9 mouse cellular contexts compared by ENCODE assay signal in genomic region chr12:13083337-13084054, GRCm38 (mm10).
A peak's percentile ranks its signal among the peaks of the same experiment; 100 is the strongest.
DNase-seq lines count a peak whose midpoint lies in the region; ATAC-seq lines count a peak whose summit lies in the region.
"Had no signal": no experiment of that assay in that cellular context is flagged by ENCODE, and none has a peak within 500 bp of the region (broad histone marks: within the 10 kb centered on the region; RNA-seq: fewer than 3 reads in every experiment).

No protein-coding gene starts in this region.

- 28% methylated on average over 8 of the region's 8 CpGs for WGBS in heart, embryonic 13.5 days

- intact Hi-C loops in left cerebral cortex, postnatal 14 days (cut with DNase I) = no loop called here
- intact Hi-C loops in left cerebral cortex, postnatal 25 days (cut with DNase I) = loop anchor here (5.0 kb wide), 1 partner anchor 129 kb away; no protein-coding TSS in a partner anchor

- peak; percentile 76; the same call in 1 of the 2 replicates for ATAC-seq in heart, embryonic 13.5 days (ENCODE audit: extremely low read depth, insufficient number of reproducible peaks, low FRiP score, low TSS enrichment)

- H3K9ac ChIP-seq in heart, embryonic 13.5 days = no peak overlapping the region
- H3K9ac ChIP-seq: embryonic facial prominence, embryonic 12.5 days had no signal

- no peaks in the 10 kb centered on the region for H3K9me3 ChIP-seq in heart, embryonic 13.5 days
- H3K9me3 ChIP-seq: embryonic facial prominence, embryonic 12.5 days had no signal

- H3K27me3 ChIP-seq in heart, embryonic 13.5 days (replicated peaks) = peaks cover 29% of the 10 kb centered on the region
- H3K27me3 ChIP-seq: embryonic facial prominence, embryonic 12.5 days had no signal

- no peak overlapping the region for H3K4me2 ChIP-seq in heart, embryonic 13.5 days
- H3K4me2 ChIP-seq: embryonic facial prominence, embryonic 12.5 days had no signal

- no peaks in the 10 kb centered on the region for H3K36me3 ChIP-seq in heart, embryonic 13.5 days
- H3K36me3 ChIP-seq: embryonic facial prominence, embryonic 12.5 days had no signal

- H3K4me1 ChIP-seq in heart, embryonic 13.5 days = peaks cover 14% of the 10 kb centered on the region

- H3K4me3 ChIP-seq in heart, embryonic 13.5 days = no peak overlapping the region
- H3K4me3 ChIP-seq: embryonic facial prominence, embryonic 12.5 days had no signal

- peak overlapping the region; percentile 36; the same call in 1 of the 2 replicates for H3K27ac ChIP-seq in heart, embryonic 13.5 days (replicated peaks)
- H3K27ac ChIP-seq: embryonic facial prominence, embryonic 12.5 days had no signal

- DNase-seq in left cerebral cortex, postnatal 14 days (ENCODE audit: low spot score in 2 of 2) = peak; percentile 55 to 56
- DNase-seq in left cerebral cortex, postnatal 25 days (ENCODE audit: low spot score in 2 of 2) = no peak
- peak; percentile 17 to 27 for DNase-seq in kidney, adult 8-10 months
- DNase-seq in retina, embryonic 14.5 days (ENCODE audit: low spot score) = peak; percentile 18
- no peak for DNase-seq in thymus, postnatal 4 days
- no peak for DNase-seq in spleen, adult 18-20 months
- DNase-seq in lung, postnatal 25 days (ENCODE audit: low spot score) = no peak

Comparison
In these comparisons a context has a peak if more than half of its experiments do, and no peak if none do; other contexts are left out.
1. DNase-seq: peak in left cerebral cortex, postnatal 14 days (2 of 2), kidney, adult 8-10 months (2 of 2) and retina, embryonic 14.5 days (single experiment); none in left cerebral cortex, postnatal 25 days (0 of 2), thymus, postnatal 4 days (single experiment), spleen, adult 18-20 months (0 of 2) and lung, postnatal 25 days (single experiment).